1 mouse cellular context compared by ENCODE assay signal in genomic region chr11:88583259-88583833, GRCm38 (mm10).
A peak's percentile ranks its signal among the peaks of the same experiment; 100 is the strongest.
TF ChIP-seq lines count a peak whose summit lies in the region.

No protein-coding gene starts in this region.

TF ChIP-seq in CH12.LX, 34 proteins besides CTCF, POLR2A, EP300 and RAD21 (continued from another document):
- TF ChIP-seq TCF12 (IDR thresholded peaks at IDR 0.05; ENCODE audit: low read depth, low read length) (peak; percentile 70), BHLHE40 (IDR thresholded peaks at IDR 0.05; ENCODE audit: low read depth, low read length) (peak; percentile 45; the same call in 1 of the 2 replicates), NELFE (IDR thresholded peaks at IDR 0.05; ENCODE audit: low read depth, low read length) (peak; percentile 56; the same call in 1 of the 2 replicates), MAX (IDR thresholded peaks at IDR 0.05; ENCODE audit: low read length) (0 out of 2 replicates have a peak, but pooled peaks have one; percentile 35), ELF1 (IDR thresholded peaks at IDR 0.05; ENCODE audit: low read depth, low read length) (no peak), PAX5 (IDR thresholded peaks at IDR 0.05; ENCODE audit: low read length) (no peak), MAFK (IDR thresholded peaks at IDR 0.05; ENCODE audit: insufficient replicate concordance, low read length) (no peak), POLR2AphosphoS2 (IDR thresholded peaks at IDR 0.05; ENCODE audit: low read depth, low read length) (0 out of 2 replicates have a peak, but pooled peaks have one; percentile 17), USF1 (IDR thresholded peaks at IDR 0.05; ENCODE audit: low read depth, low read length) (no peak), JUN (IDR thresholded peaks at IDR 0.05; ENCODE audit: insufficient read depth, low read depth, low read length) (0 out of 2 replicates have a peak, but pooled peaks have one; percentile 10)
